Mouse (Mus musculus) stomach, embryonic 15.5 days (tissue): ENCODE data around the gene Zfp467. TPM values are rescaled to one million over a fixed set of nuclear protein-coding genes. Genes with fewer than 3 reads are reported as not detected.
A peak's percentile ranks its signal among the peaks of the same experiment; 100 is the strongest.

Experiments used
- ATAC-seq: fragments of 200-750 bp; cut with Nextera tagmentation; 2 replicates; pipeline ENCODE4 v1.8.0; 2017; ENCODE audit warnings: low read depth, moderate number of reproducible peaks, moderate TSS enrichment; ENCODE audit not compliant: insufficient read depth, low FRiP score
- H3K27ac ChIP-seq: fragments of 300-500 bp; sonication (generic); 2 replicates; pipeline ENCODE4 v1.5.1; 2015; ENCODE audit warnings: mild to moderate bottlenecking, inconsistent platforms
- H3K27me3 ChIP-seq: fragments of 300-500 bp; sonication (generic); replicated peaks from 2 replicates; pipeline ENCODE4 v1.6.1; 2015; ENCODE audit warnings: inconsistent platforms
- H3K36me3 ChIP-seq: fragments of 300-500 bp; sonication (generic); 2 replicates; pipeline ENCODE4 v1.6.1; 2015; ENCODE audit warnings: inconsistent platforms
- H3K4me1 ChIP-seq: fragments of 300-500 bp; sonication (generic); 2 replicates; pipeline ENCODE4 v1.6.1; 2015; ENCODE audit warnings: inconsistent platforms
- H3K4me2 ChIP-seq: fragments of 300-500 bp; sonication (generic); 2 replicates; pipeline ENCODE4 v1.6.1; 2015; ENCODE audit warnings: mild to moderate bottlenecking, inconsistent platforms
- H3K4me3 ChIP-seq: fragments of 300-500 bp; sonication (generic); replicated peaks from 2 replicates; pipeline ENCODE4 v1.5.1; 2015; ENCODE audit warnings: inconsistent platforms
- H3K9ac ChIP-seq: fragments of 300-500 bp; sonication (generic); 2 replicates; pipeline ENCODE4 v1.6.1; 2015; ENCODE audit warnings: inconsistent platforms
- H3K9me3 ChIP-seq: fragments of 300-500 bp; sonication (generic); 2 replicates; pipeline ENCODE4 v1.6.1; 2016; ENCODE audit warnings: inconsistent platforms
- WGBS: fragments of 180-500 bp; shearing (Covaris S2); methylation state at CpG from one replicate; pipeline ENCODE4 v1.1.7; 2015; 5-methylcytosine and 5-hydroxymethylcytosine counted together
- polyA plus RNA-seq: library from polyadenylated mRNA; unstranded; fragments of >200 nt; fragmentation: Nextera tagmentation; extraction: Ambion mirVana; gene quantifications from 2 replicates; pipeline ENCODE4 v1.2.1, GENCODE M21; 2015

Zfp467 gene
- 25.3 and 26.2 TPM in 2 replicates for polyA plus RNA-seq

DNA sequence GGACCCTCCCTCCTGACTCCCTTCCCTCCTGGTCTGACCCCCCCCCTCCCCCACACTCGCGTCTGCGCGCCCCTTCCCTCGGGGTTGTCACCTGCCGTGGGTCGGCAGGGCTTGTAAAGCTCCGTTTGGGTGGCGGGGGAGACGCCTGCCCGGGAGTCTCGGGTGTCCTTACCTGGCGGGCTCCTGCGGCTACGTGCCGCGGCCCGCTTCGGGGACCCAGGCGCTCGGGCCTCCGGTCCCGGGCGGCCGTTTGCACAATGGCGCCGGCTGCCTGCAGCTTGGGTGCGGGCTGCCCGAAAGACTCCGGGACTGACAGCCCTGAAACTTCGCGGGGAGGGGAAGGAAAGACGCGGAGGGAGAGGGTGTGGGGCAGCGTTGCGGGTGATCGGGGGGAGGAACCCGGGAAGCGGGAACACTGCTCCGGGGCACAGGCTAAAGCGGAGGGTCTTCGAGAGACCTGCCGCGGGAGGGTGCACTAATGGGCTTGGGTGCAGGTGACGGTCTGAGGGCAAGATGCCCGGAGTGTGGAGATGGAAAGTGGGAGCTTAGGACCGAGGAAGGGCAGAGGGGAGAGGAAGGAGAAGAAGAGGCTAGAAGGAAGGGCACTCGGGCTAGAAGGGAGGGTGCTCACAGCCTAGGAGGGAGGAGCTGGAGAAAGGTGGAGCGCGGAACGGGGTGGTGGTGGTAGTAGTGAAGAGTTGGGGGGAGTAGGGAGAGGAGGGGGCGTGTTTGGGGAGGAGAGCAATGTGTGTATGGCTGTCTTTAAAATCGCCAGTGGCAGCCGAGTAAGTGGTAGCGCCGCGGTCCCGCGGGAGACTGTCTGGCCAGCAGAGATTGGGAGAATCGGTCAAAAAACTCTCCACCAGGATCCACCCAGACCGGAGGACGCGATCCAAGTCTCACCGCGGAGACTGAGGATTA, at the start of gene Zfp467:
TSS of gene Zfp467 (minus strand) at position 645 of the 921 bp plus-strand sequence.
- Histone ChIP-seq H3K4me1 (peaks cover 17% of the 10 kb centered on the region), H3K27me3 (no peaks in the 10 kb centered on the region), H3K9ac (peak within 1 kb of the TSS; percentile 93), H3K4me3 (peak within 1 kb of the TSS; percentile 85), H3K4me2 (peak within 1 kb of the TSS; percentile 79), H3K27ac (peak within 1 kb of the TSS; percentile 97), H3K36me3 (peaks cover 15% of the 10 kb centered on the region), H3K9me3 (no peaks in the 10 kb centered on the region)
- peak; percentile 60; the same call in 1 of the 2 replicates for ATAC-seq
- under 1% methylated on average over 65 of the region's 65 CpGs for WGBS

DNA sequence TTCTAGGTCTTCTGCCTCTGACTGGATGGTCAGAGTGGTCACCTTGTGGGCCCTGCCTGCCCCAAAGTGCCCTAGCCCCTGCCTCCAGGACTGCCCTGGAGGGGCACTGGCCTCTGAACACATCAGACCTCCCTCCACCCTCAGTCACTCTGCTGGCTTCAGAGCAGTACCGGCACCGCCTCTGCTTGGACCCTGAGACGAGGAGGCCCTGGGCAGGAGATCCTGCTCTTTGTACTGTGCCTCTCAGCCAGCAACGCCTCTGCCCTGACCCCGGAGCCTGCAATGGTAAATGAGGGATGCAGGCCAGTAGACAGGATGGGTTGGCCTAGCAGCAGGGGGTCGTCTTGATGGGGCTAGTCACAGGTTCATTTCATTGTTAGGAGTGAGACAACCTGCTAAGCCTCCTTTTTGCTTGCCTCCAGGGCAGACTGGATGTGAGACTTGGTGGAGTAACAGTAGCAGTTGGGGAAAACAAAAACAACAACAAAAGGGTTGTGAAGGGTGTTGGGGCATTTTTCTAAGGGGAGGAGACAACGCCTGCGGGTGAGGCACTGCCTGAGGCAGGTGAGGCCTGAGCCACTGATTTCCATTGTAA, 47.6 kb upstream of the Zfp467 start:
- Histone ChIP-seq H3K4me1 (0 out of 2 replicates have a peak, but pooled peaks cover 2% of the 10 kb centered on the region), H3K4me2 (no peak overlapping the region), H3K9me3 (no peaks in the 10 kb centered on the region), H3K27ac (no peak overlapping the region), H3K27me3 (no peaks in the 10 kb centered on the region), H3K9ac (no peak overlapping the region), H3K4me3 (no peak overlapping the region), H3K36me3 (no peaks in the 10 kb centered on the region)
- ATAC-seq, result no peak
- 37% methylated on average over 8 of the region's 8 CpGs for WGBS

DNA sequence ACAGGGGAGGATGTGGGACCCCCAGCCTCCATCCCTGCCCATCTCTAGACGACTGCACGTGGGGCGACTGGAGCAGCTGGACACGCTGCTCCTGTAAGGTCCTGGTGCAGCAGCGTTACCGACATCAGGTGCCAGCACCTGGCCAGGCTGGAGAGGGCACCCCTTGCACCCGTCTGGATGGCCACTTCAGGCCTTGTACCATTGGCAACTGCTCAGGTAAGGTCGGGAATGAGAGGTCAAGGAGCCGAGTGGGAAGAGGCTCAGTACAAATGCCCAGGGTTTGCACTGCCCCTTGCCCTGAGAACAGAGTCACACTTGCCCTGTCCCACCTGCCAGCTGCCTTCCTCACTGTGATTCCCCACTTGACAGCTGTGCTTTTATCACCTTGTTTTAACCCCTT, 45.7 kb upstream of the Zfp467 start:
- Histone ChIP-seq H3K4me3 (no peak overlapping the region), H3K27ac (no peak overlapping the region), H3K4me2 (no peak overlapping the region), H3K36me3 (no peaks in the 10 kb centered on the region), H3K4me1 (0 out of 2 replicates have a peak, but pooled peaks cover 10% of the 10 kb centered on the region), H3K9ac (no peak overlapping the region), H3K27me3 (no peaks in the 10 kb centered on the region), H3K9me3 (no peaks in the 10 kb centered on the region)
- 61% methylated on average over 9 of the region's 9 CpGs for WGBS
- no peak for ATAC-seq

- Histone ChIP-seq H3K4me2 (no peak overlapping the region), H3K4me1 (0 out of 2 replicates have a peak, but pooled peaks cover 10% of the 10 kb centered on the region), H3K9ac (no peak overlapping the region), H3K27ac (no peak overlapping the region), H3K27me3 (no peaks in the 10 kb centered on the region), H3K36me3 (no peaks in the 10 kb centered on the region), H3K4me3 (no peak overlapping the region), H3K9me3 (no peaks in the 10 kb centered on the region)
- WGBS, result 82% methylated on average over 3 of the region's 3 CpGs
- ATAC-seq, result no peak
Measured at GRCm38 (mm10) chr6:48489741-48490140, 44.1 kb upstream of the Zfp467 start.

- H3K27ac ChIP-seq, result no peak overlapping the region
- no peak overlapping the region for H3K9ac ChIP-seq
- no peaks in the 10 kb centered on the region for H3K36me3 ChIP-seq
- H3K4me2 ChIP-seq, result peak overlapping the region; percentile 51
- 0 out of 2 replicates have a peak, but pooled peaks cover 10% of the 10 kb centered on the region for H3K4me1 ChIP-seq
- H3K27me3 ChIP-seq, result no peaks in the 10 kb centered on the region
- H3K9me3 ChIP-seq, result no peaks in the 10 kb centered on the region
- peak; percentile 31; the same call in 1 of the 2 replicates for ATAC-seq
- peak overlapping the region; percentile 22; the same call in 1 of the 2 replicates for H3K4me3 ChIP-seq
- 7% methylated on average over 24 of the region's 25 CpGs for WGBS
Measured at GRCm38 (mm10) chr6:48487747-48488725, 42.4 kb upstream of the Zfp467 start.

- H3K36me3 ChIP-seq, result no peaks in the 10 kb centered on the region
- no peak overlapping the region for H3K4me3 ChIP-seq
- H3K9me3 ChIP-seq, result no peaks in the 10 kb centered on the region
- H3K9ac ChIP-seq, result no peak overlapping the region
- no peaks in the 10 kb centered on the region for H3K27me3 ChIP-seq
- no peak for ATAC-seq
- 77% methylated on average over 5 of the region's 5 CpGs for WGBS
- 0 out of 2 replicates have a peak, but pooled peaks cover 3% of the 10 kb centered on the region for H3K4me1 ChIP-seq
- no peak overlapping the region for H3K27ac ChIP-seq
- no peak overlapping the region for H3K4me2 ChIP-seq
Measured at GRCm38 (mm10) chr6:48482501-48482900, 36.9 kb upstream of the Zfp467 start.

GRCm38 (mm10) chr6:48478446-48478845, 32.8 kb upstream of the Zfp467 start:
- Histone ChIP-seq H3K36me3 (no peaks in the 10 kb centered on the region), H3K4me1 (no peaks in the 10 kb centered on the region), H3K4me2 (no peak overlapping the region), H3K4me3 (no peak overlapping the region), H3K27me3 (no peaks in the 10 kb centered on the region), H3K9ac (no peak overlapping the region), H3K9me3 (no peaks in the 10 kb centered on the region), H3K27ac (no peak overlapping the region)
- ATAC-seq, result no peak
- 87% methylated on average over 4 of the region's 4 CpGs for WGBS

GRCm38 (mm10) chr6:48470739-48471138, 25.1 kb upstream of the Zfp467 start:
- Histone ChIP-seq H3K27me3 (no peaks in the 10 kb centered on the region), H3K9me3 (no peaks in the 10 kb centered on the region), H3K4me3 (no peak overlapping the region), H3K36me3 (no peaks in the 10 kb centered on the region), H3K9ac (no peak overlapping the region), H3K4me1 (no peaks in the 10 kb centered on the region), H3K27ac (no peak overlapping the region), H3K4me2 (no peak overlapping the region)
- WGBS, result 84% methylated on average over 2 of the region's 2 CpGs
- ATAC-seq, result no peak

DNA sequence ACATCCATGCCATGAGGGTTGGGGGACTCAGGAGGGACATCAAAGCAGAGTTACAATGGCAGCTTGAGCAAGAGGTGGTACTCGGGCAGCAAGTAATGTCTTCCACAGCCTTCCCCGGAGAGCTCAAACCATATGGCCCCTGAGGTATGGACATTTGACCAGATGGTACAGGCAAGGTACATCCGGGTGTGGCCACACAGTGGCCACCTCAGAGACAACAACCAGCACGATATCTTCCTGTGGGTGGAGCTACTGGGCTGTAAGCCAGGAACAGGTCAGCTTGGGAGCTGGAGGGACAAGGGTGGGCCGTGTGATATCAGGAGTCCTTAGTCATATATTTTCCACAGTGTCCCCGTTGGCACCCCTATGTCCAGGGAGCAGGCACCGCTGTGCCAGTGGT, 21.9 kb upstream of the Zfp467 start:
- H3K9ac ChIP-seq, result no peak overlapping the region
- ATAC-seq, result no peak
- no peaks in the 10 kb centered on the region for H3K36me3 ChIP-seq
- H3K4me3 ChIP-seq, result no peak overlapping the region
- 74% methylated on average over 7 of the region's 7 CpGs for WGBS
- no peak overlapping the region for H3K27ac ChIP-seq
- no peaks in the 10 kb centered on the region for H3K9me3 ChIP-seq
- no peak overlapping the region for H3K4me2 ChIP-seq
- H3K27me3 ChIP-seq, result no peaks in the 10 kb centered on the region
- no peaks in the 10 kb centered on the region for H3K4me1 ChIP-seq

DNA sequence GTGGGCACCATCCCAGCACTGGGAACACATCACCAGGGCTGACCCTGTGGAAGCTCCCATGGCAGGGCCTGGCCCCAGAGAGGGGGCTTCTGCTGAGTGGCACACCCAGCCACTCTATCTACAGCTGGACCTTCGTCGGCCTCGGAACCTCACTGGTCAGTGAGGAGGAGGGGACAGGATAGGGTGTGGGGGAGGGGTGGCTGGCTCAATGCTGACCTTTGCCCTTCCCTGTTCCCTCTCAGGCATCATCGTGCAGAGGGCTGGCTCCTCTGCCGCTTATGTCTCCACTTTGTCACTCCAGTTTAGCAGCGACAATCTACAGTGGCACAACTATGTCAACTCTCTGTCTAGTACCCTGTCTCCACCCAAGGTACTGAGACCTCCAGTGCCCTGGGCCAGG, 21.1 kb upstream of the Zfp467 start:
- no peaks in the 10 kb centered on the region for H3K4me1 ChIP-seq
- H3K4me2 ChIP-seq, result no peak overlapping the region
- H3K4me3 ChIP-seq, result no peak overlapping the region
- no peak for ATAC-seq
- H3K36me3 ChIP-seq, result no peaks in the 10 kb centered on the region
- no peak overlapping the region for H3K9ac ChIP-seq
- H3K27ac ChIP-seq, result no peak overlapping the region
- WGBS, result 27% methylated on average over 6 of the region's 6 CpGs
- no peaks in the 10 kb centered on the region for H3K27me3 ChIP-seq
- no peaks in the 10 kb centered on the region for H3K9me3 ChIP-seq

DNA sequence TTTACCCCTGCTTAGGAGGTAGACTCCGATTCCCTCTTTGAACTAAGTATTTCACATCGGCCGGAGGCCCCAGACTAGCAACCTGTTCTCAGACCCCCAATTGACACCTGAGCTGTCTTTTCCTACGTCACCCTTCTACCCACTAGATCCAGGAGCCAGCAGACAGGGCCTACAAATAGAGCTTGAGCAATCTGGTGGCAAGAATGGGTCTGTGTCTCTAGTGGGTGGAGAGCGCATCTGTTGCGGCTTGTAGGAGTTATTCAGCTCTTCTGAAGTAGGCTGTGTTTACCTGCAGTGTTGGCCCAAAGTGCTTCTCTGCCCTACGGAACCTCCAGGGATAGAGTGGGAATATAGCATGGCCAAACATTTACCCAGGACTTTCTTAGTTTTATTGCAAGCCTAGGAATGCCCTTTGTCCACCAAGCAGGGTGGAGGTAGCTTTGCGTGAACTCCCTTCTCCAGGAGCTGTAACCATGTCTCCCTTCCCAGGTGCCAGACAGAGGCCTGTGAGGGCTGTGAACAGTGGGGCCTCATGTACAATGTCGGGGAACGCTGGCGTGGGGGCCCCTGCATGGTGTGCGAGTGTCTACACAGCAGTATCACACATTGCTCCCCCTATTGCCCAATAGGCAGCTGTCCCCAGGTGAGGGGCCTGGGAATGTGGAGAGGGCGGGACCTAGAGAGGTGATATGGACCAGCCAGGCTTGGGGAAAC, 19.5 kb upstream of the Zfp467 start:
- H3K9ac ChIP-seq, result no peak overlapping the region
- H3K36me3 ChIP-seq, result no peaks in the 10 kb centered on the region
- ATAC-seq, result no peak
- no peaks in the 10 kb centered on the region for H3K4me1 ChIP-seq
- no peak overlapping the region for H3K4me3 ChIP-seq
- no peak overlapping the region for H3K27ac ChIP-seq
- no peak overlapping the region for H3K4me2 ChIP-seq
- H3K9me3 ChIP-seq, result no peaks in the 10 kb centered on the region
- WGBS, result 79% methylated on average over 13 of the region's 13 CpGs
- H3K27me3 ChIP-seq, result no peaks in the 10 kb centered on the region
